Mouse (Mus musculus): ENCODE results near the gene Wipf3. TPM values are rescaled to one million over a fixed set of nuclear protein-coding genes. Genes with fewer than 3 reads are reported as not detected.

Wipf3 gene
- polyA plus RNA-seq, 1 experiment = 18.5 TPM

DNA sequence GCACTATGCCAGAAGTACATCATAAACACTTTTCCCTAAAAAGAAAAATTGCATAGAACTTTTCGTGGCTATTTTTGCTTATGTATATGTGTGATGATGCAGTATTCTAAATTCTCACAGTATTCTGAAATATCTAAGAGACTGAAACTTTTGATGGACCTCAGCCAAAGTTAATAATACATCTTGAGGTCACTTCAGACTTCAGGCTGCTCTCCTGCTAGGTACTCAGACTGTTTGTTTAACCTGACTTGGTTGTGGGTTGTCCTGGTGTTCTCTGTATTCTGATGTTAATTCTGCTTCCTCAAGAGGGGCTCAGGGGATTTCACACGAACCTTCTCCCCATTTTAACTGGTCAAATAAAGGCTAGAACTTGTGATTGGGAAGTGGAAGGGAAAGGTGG is 24.5 kb upstream of the Wipf3 start:
- Histone ChIP-seq H3K9ac (ENCODE audit: low read depth, poor library complexity, severe bottlenecking) (no peak overlapping the region), H3K4me3 (ENCODE audit: low read depth, low read length) (no peak overlapping the region), H3K9me3 (replicated peaks; ENCODE audit: control insufficient read depth, insufficient read depth, low read length, poor library complexity, severe bottlenecking) (no peaks in the 10 kb centered on the region), H3K4me1 (ENCODE audit: control insufficient read depth, insufficient read depth, low read length) (no peaks in the 10 kb centered on the region), H3K27ac (ENCODE audit: insufficient read depth, low read length) (no peak overlapping the region), H3K27me3 (ENCODE audit: control insufficient read depth, insufficient read depth, low read length, poor library complexity, severe bottlenecking) (no peaks in the 10 kb centered on the region), H3K36me3 (ENCODE audit: control insufficient read depth, insufficient read depth, low read length, poor library complexity, severe bottlenecking) (no peaks in the 10 kb centered on the region)
- no peak for TF ChIP-seq POLR2A (IDR thresholded peaks at IDR 0.05; ENCODE audit: insufficient read depth, low read length)
- no peak for TF ChIP-seq EP300 (IDR thresholded peaks at IDR 0.05; ENCODE audit: insufficient read depth, low read depth, low read length)
- no peak for TF ChIP-seq CTCF (IDR thresholded peaks at IDR 0.05; ENCODE audit: low read depth, low read length)

DNA sequence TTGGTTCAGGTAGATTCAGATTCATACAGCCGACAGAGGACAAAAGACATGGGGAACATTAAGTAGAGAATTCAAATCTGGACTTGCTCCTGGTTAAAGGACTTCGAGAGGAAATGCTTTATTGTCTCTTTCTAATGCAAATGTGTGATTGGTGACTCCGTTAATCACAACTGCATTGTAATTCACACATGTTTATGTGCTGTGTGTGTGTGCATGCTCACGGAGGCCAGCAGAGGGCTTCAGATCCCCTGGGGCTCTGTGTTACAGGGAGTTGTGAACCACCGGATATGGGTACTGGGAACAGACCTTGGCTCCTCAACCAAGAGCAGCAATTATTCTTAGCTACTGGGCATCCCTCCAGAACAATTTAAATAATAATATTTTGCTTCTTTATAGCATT is 23.3 kb upstream of the Wipf3 start:
- no peak overlapping the region for H3K9ac ChIP-seq (ENCODE audit: low read depth, poor library complexity, severe bottlenecking)
- H3K4me1 ChIP-seq (ENCODE audit: control insufficient read depth, insufficient read depth, low read length) = no peaks in the 10 kb centered on the region
- H3K36me3 ChIP-seq (ENCODE audit: control insufficient read depth, insufficient read depth, low read length, poor library complexity, severe bottlenecking) = no peaks in the 10 kb centered on the region
- H3K9me3 ChIP-seq (replicated peaks; ENCODE audit: control insufficient read depth, insufficient read depth, low read length, poor library complexity, severe bottlenecking) = no peaks in the 10 kb centered on the region
- no peak overlapping the region for H3K4me3 ChIP-seq (ENCODE audit: low read depth, low read length)
- H3K27me3 ChIP-seq (ENCODE audit: control insufficient read depth, insufficient read depth, low read length, poor library complexity, severe bottlenecking) = no peaks in the 10 kb centered on the region
- no peak overlapping the region for H3K27ac ChIP-seq (ENCODE audit: insufficient read depth, low read length)
- TF ChIP-seq CTCF (IDR thresholded peaks at IDR 0.05; ENCODE audit: low read depth, low read length) (no peak), POLR2A (IDR thresholded peaks at IDR 0.05; ENCODE audit: insufficient read depth, low read length) (no peak), EP300 (IDR thresholded peaks at IDR 0.05; ENCODE audit: insufficient read depth, low read depth, low read length) (no peak)

- Histone ChIP-seq H3K9ac (ENCODE audit: low read depth, poor library complexity, severe bottlenecking) (no peak overlapping the region), H3K27ac (ENCODE audit: insufficient read depth, low read length) (no peak overlapping the region), H3K27me3 (ENCODE audit: control insufficient read depth, insufficient read depth, low read length, poor library complexity, severe bottlenecking) (no peaks in the 10 kb centered on the region), H3K4me3 (ENCODE audit: low read depth, low read length) (no peak overlapping the region), H3K4me1 (ENCODE audit: control insufficient read depth, insufficient read depth, low read length) (no peaks in the 10 kb centered on the region), H3K36me3 (ENCODE audit: control insufficient read depth, insufficient read depth, low read length, poor library complexity, severe bottlenecking) (no peaks in the 10 kb centered on the region), H3K9me3 (replicated peaks; ENCODE audit: control insufficient read depth, insufficient read depth, low read length, poor library complexity, severe bottlenecking) (no peaks in the 10 kb centered on the region)
- TF ChIP-seq POLR2A (IDR thresholded peaks at IDR 0.05; ENCODE audit: insufficient read depth, low read length) (no peak), EP300 (IDR thresholded peaks at IDR 0.05; ENCODE audit: insufficient read depth, low read depth, low read length) (no peak)
These were observed 20.1 kb upstream of the Wipf3 start for GRCm38 (mm10) chr6:54409271-54409670.

- Histone ChIP-seq H3K4me1 (ENCODE audit: control insufficient read depth, insufficient read depth, low read length) (no peaks in the 10 kb centered on the region), H3K9ac (ENCODE audit: low read depth, poor library complexity, severe bottlenecking) (no peak overlapping the region), H3K36me3 (ENCODE audit: control insufficient read depth, insufficient read depth, low read length, poor library complexity, severe bottlenecking) (no peaks in the 10 kb centered on the region), H3K9me3 (replicated peaks; ENCODE audit: control insufficient read depth, insufficient read depth, low read length, poor library complexity, severe bottlenecking) (no peaks in the 10 kb centered on the region), H3K27ac (ENCODE audit: insufficient read depth, low read length) (no peak overlapping the region), H3K27me3 (ENCODE audit: control insufficient read depth, insufficient read depth, low read length, poor library complexity, severe bottlenecking) (no peaks in the 10 kb centered on the region), H3K4me3 (ENCODE audit: low read depth, low read length) (no peak overlapping the region)
- TF ChIP-seq CTCF (IDR thresholded peaks at IDR 0.05; ENCODE audit: low read depth, low read length) (no peak), EP300 (IDR thresholded peaks at IDR 0.05; ENCODE audit: insufficient read depth, low read depth, low read length) (no peak), POLR2A (IDR thresholded peaks at IDR 0.05; ENCODE audit: insufficient read depth, low read length) (no peak)
These were observed 19.0 kb upstream of the Wipf3 start for GRCm38 (mm10) chr6:54410451-54410850.

DNA sequence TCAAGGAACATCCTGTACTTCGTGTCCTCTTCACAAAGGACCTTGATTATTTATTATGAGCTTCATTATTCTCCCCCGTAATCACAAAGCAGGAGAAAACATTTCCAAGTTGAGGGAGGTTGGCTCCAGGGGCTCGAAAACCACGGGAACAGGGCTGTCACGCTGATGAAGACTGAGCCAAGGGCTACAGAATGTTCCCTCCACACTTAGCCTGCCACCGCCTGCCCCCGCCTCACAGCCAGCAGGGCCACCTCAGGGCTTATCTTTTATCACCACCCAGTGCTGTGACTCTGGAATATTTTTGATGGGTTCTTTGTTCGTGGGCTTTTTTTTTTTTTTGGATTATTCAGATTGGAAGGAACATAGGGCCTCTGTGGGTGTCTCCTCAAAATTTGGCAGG is 17.8 kb upstream of the Wipf3 start:
- H3K9me3 ChIP-seq (replicated peaks; ENCODE audit: control insufficient read depth, insufficient read depth, low read length, poor library complexity, severe bottlenecking) = no peaks in the 10 kb centered on the region
- no peaks in the 10 kb centered on the region for H3K36me3 ChIP-seq (ENCODE audit: control insufficient read depth, insufficient read depth, low read length, poor library complexity, severe bottlenecking)

GRCm38 (mm10) chr6:54412879-54413278 is 16.5 kb upstream of the Wipf3 start:
- Histone ChIP-seq H3K4me3 (ENCODE audit: low read depth, low read length) (no peak overlapping the region), H3K9ac (ENCODE audit: low read depth, poor library complexity, severe bottlenecking) (no peak overlapping the region), H3K27me3 (ENCODE audit: control insufficient read depth, insufficient read depth, low read length, poor library complexity, severe bottlenecking) (no peaks in the 10 kb centered on the region), H3K36me3 (ENCODE audit: control insufficient read depth, insufficient read depth, low read length, poor library complexity, severe bottlenecking) (no peaks in the 10 kb centered on the region), H3K9me3 (replicated peaks; ENCODE audit: control insufficient read depth, insufficient read depth, low read length, poor library complexity, severe bottlenecking) (no peaks in the 10 kb centered on the region), H3K4me1 (ENCODE audit: control insufficient read depth, insufficient read depth, low read length) (no peaks in the 10 kb centered on the region), H3K27ac (ENCODE audit: insufficient read depth, low read length) (no peak overlapping the region)
- TF ChIP-seq CTCF (IDR thresholded peaks at IDR 0.05; ENCODE audit: low read depth, low read length) (no peak), POLR2A (IDR thresholded peaks at IDR 0.05; ENCODE audit: insufficient read depth, low read length) (no peak), EP300 (IDR thresholded peaks at IDR 0.05; ENCODE audit: insufficient read depth, low read depth, low read length) (no peak)

More for the DNA sequence above, 17.8 kb upstream of the Wipf3 start:
- Histone ChIP-seq H3K4me3 (ENCODE audit: low read depth, low read length) (no peak overlapping the region), H3K27me3 (ENCODE audit: control insufficient read depth, insufficient read depth, low read length, poor library complexity, severe bottlenecking) (no peaks in the 10 kb centered on the region), H3K4me1 (ENCODE audit: control insufficient read depth, insufficient read depth, low read length) (no peaks in the 10 kb centered on the region), H3K9ac (ENCODE audit: low read depth, poor library complexity, severe bottlenecking) (no peak overlapping the region), H3K27ac (ENCODE audit: insufficient read depth, low read length) (no peak overlapping the region)
- TF ChIP-seq EP300 (IDR thresholded peaks at IDR 0.05; ENCODE audit: insufficient read depth, low read depth, low read length) = no peak
- TF ChIP-seq POLR2A (IDR thresholded peaks at IDR 0.05; ENCODE audit: insufficient read depth, low read length) = no peak
